Mouse (Mus musculus) lung, postnatal 0 days (tissue): Measurements from ENCODE around the gene Zbtb8a. TPM values are rescaled to one million over a fixed set of nuclear protein-coding genes. Genes with fewer than 3 reads are reported as not detected.

Source experiments
- ATAC-seq: fragments of 200-750 bp; cut with Nextera tagmentation; 2 replicates; pipeline ENCODE4 v1.8.0; 2017; ENCODE audit warnings: moderate library complexity
- DNase-seq: peaks from one replicate; pipeline ENCODE4 v3.0.0-alpha.2; 2016; ENCODE audit warnings: low spot score
- H3K27ac ChIP-seq: fragments of 300-500 bp; sonication (generic); 2 replicates; pipeline ENCODE4 v1.5.1; 2014; ENCODE audit warnings: antibody characterized with exemption, mild to moderate bottlenecking, low read length, mixed read lengths
- H3K27me3 ChIP-seq: fragments of 300-500 bp; sonication (generic); replicated peaks from 2 replicates; pipeline ENCODE4 v1.6.1; 2014; ENCODE audit warnings: low read length, mixed read lengths; ENCODE audit not compliant: insufficient read depth
- H3K36me3 ChIP-seq: fragments of 300-500 bp; sonication (generic); 2 replicates; pipeline ENCODE4 v1.6.1; 2014; ENCODE audit warnings: low read length, mixed read lengths; ENCODE audit not compliant: insufficient read depth
- H3K4me1 ChIP-seq: fragments of 300-500 bp; sonication (generic); 2 replicates; pipeline ENCODE4 v1.6.1; 2014; ENCODE audit warnings: antibody characterized with exemption, low read depth, low read length, mixed read lengths; ENCODE audit not compliant: insufficient read depth
- H3K4me2 ChIP-seq: fragments of 300-500 bp; sonication (generic); replicated peaks from 2 replicates; pipeline ENCODE4 v1.6.1; 2014; ENCODE audit warnings: low read depth, mild to moderate bottlenecking, low read length, moderate library complexity, mixed read lengths
- H3K4me3 ChIP-seq: fragments of 300-500 bp; sonication (generic); 2 replicates; pipeline ENCODE4 v1.5.1; 2014; ENCODE audit warnings: low read depth, low read length
- H3K9ac ChIP-seq: fragments of 300-500 bp; sonication (generic); replicated peaks from 2 replicates; pipeline ENCODE4 v1.6.1; 2014; ENCODE audit warnings: low read depth, mild to moderate bottlenecking
- H3K9me3 ChIP-seq: fragments of 300-500 bp; sonication (generic); 2 replicates; pipeline ENCODE4 v1.6.1; 2016; ENCODE audit warnings: low read length, mixed read lengths
- CTCF ChIP-seq: IDR thresholded peaks from 2 replicates; pipeline ENCODE4 v1.5.1; 2016; ENCODE audit warnings: antibody characterized with exemption, mild to moderate bottlenecking
- EP300 ChIP-seq: IDR thresholded peaks from 2 replicates; pipeline ENCODE4 v1.6.1; 2016; ENCODE audit warnings: antibody characterized with exemption, mild to moderate bottlenecking, control low read depth
- WGBS: fragments of 180-500 bp; shearing (Covaris S2); extraction: QIAGEN DNeasy Blood & Tissue Kit; methylation state at CpG from one replicate; pipeline ENCODE4 v1.1.7; 2014; 5-methylcytosine and 5-hydroxymethylcytosine counted together
- polyA plus RNA-seq: library from polyadenylated mRNA; unstranded; fragments of >200 nt; fragmentation: Nextera tagmentation; extraction: Ambion mirVana; gene quantifications from 2 replicates; pipeline ENCODE4 v1.2.1, GENCODE M21; 2015

Gene Zbtb8a
- polyA plus RNA-seq, 1 experiment from 2014 or later: 15.6 TPM

DNA sequence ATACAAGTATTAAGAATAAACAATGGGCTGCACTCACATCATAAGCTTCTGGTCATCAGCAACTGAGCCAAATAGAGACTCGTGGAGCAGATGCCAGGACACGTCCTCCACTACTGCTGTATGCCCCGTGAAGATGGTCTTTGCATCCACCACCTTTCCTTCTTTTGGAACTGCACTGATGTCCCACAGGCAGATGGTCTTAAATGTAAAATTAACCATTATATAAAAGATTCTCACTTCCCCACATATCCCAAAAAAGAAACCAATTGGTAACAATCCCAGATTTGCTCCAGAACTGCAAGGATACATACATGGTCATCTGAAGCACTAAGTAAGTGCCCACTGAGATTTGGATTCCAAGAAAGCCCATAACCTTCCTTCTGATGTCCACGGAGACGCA, 55.9 kb downstream of the Zbtb8a start:
- DNase-seq: no peak

DNA sequence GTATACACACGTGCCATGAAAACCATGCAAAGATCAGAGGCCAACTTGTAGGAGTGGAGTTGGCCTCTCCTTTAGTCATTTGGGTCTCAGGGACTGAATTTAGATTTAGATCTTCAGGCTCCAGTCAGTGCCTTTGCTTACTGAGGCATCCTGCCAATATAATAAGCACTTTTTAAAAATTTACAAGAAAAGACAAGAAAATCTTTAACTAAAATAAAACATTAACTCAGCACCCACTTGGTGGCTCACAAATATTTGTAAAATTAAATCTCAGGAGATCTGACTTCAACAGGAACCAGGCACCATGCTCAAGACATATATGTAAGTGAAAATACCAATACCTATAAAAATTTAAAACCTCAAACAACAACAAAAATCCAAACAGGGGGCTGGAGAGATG, 57.0 kb downstream of the Zbtb8a start:
- Histone ChIP-seq H3K36me3 (peaks cover 30% of the 10 kb centered on the region; the same call in 1 of the 2 replicates), H3K4me1 (no peaks in the 10 kb centered on the region), H3K4me2 (no peak overlapping the region), H3K27me3 (no peaks in the 10 kb centered on the region), H3K9ac (no peak overlapping the region), H3K4me3 (no peak overlapping the region), H3K27ac (no peak overlapping the region), H3K9me3 (no peaks in the 10 kb centered on the region)
- ATAC-seq (no peak), DNase-seq (no peak)
- WGBS: 69% methylated on average over 1 of the region's 1 CpGs
- TF ChIP-seq CTCF: no peak
- TF ChIP-seq EP300: no peak

More for the DNA sequence above, 55.9 kb downstream of the Zbtb8a start:
- Histone ChIP-seq H3K27ac (no peak overlapping the region), H3K4me3 (no peak overlapping the region), H3K27me3 (no peaks in the 10 kb centered on the region), H3K36me3 (peaks cover 21% of the 10 kb centered on the region; the same call in 1 of the 2 replicates), H3K4me2 (no peak overlapping the region), H3K9ac (no peak overlapping the region), H3K9me3 (no peaks in the 10 kb centered on the region), H3K4me1 (no peaks in the 10 kb centered on the region)
- ATAC-seq: no peak
- 91% methylated on average over 5 of the region's 5 CpGs for WGBS
- no peak for TF ChIP-seq CTCF
- TF ChIP-seq EP300: no peak

DNA sequence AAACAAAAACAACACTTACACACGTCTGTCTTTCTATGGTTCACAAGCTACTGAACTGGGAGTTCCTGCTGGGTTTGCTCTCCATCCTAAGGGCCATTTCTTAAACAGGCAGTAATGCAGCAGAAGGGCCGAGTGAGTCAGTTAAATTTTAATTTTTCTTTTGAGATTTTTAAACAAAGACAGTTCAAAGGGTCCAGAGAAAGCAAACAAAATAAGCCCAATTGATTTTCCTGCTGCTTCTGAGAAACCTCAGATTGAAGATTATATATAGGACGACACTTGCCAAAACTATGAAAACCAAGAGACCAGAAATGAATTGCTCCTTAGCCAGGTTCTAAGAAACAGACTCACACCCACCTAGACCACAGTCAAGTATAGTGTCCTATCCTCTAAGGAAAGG, 64.0 kb downstream of the Zbtb8a start:
- ATAC-seq (no peak), DNase-seq (no peak)
- 56% methylated on average over 3 of the region's 3 CpGs for WGBS
- Histone ChIP-seq H3K4me1 (no peaks in the 10 kb centered on the region), H3K9me3 (no peaks in the 10 kb centered on the region), H3K9ac (no peak overlapping the region), H3K36me3 (peaks cover 56% of the 10 kb centered on the region), H3K27me3 (no peaks in the 10 kb centered on the region), H3K4me3 (no peak overlapping the region), H3K4me2 (no peak overlapping the region), H3K27ac (no peak overlapping the region)
- TF ChIP-seq CTCF: no peak
- TF ChIP-seq EP300: no peak

DNA sequence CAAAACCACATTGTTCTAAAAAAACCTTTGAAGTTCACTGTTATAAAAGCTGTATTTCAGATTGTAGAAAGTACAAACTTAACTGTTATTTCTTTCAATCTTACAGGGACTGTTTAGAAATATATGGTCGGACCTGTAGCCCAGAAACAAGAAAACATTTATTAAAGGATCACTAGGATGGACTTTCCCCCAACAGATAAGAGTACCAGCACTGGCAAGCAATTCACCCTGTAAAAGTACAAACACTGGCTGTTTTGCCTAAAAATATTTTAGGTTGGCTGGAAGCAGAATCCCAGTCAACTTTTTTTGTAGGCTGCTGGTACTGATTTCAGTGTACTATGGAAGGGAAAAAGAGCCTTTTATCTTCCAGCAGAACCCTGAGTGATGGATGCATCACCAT, 70.0 kb downstream of the Zbtb8a start:
- TF ChIP-seq EP300: no peak
- TF ChIP-seq CTCF: no peak
- no peak overlapping the region for H3K4me2 ChIP-seq
- ATAC-seq (no peak), DNase-seq (no peak)
- no peak overlapping the region for H3K4me3 ChIP-seq
- H3K36me3 ChIP-seq: peaks cover 15% of the 10 kb centered on the region
- H3K27me3 ChIP-seq: no peaks in the 10 kb centered on the region
- H3K4me1 ChIP-seq: no peaks in the 10 kb centered on the region
- no peaks in the 10 kb centered on the region for H3K9me3 ChIP-seq
- 95% methylated on average over 1 of the region's 1 CpGs for WGBS
- no peak overlapping the region for H3K27ac ChIP-seq
- H3K9ac ChIP-seq: no peak overlapping the region

DNA sequence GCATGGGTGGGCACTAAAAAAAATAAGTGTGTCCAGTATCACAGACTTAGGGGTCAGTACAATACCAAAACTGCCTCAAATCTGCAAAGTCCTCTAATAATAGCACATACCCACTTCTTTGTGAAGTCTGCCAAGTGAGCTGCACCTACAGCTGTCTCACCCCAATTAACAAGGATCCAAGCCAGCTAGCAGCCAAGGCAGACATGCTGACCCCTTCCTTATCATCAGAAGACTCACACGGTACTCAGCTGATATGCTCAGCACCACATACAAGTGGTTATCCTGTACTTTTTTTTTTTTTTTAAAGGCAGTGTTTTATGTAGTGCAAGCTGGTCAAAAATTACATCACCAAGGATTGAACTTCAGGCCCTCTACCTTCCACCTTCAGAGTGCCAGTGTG, 73.6 kb downstream of the Zbtb8a start:
- WGBS: 25% methylated on average over 1 of the region's 1 CpGs
- Histone ChIP-seq H3K27ac (no peak overlapping the region), H3K9me3 (no peaks in the 10 kb centered on the region), H3K4me1 (no peaks in the 10 kb centered on the region), H3K4me2 (no peak overlapping the region), H3K4me3 (no peak overlapping the region), H3K9ac (no peak overlapping the region), H3K27me3 (no peaks in the 10 kb centered on the region), H3K36me3 (0 out of 2 replicates have a peak, but pooled peaks cover 7% of the 10 kb centered on the region)
- no peak for ATAC-seq
- no peak for TF ChIP-seq EP300
- no peak for DNase-seq

DNA sequence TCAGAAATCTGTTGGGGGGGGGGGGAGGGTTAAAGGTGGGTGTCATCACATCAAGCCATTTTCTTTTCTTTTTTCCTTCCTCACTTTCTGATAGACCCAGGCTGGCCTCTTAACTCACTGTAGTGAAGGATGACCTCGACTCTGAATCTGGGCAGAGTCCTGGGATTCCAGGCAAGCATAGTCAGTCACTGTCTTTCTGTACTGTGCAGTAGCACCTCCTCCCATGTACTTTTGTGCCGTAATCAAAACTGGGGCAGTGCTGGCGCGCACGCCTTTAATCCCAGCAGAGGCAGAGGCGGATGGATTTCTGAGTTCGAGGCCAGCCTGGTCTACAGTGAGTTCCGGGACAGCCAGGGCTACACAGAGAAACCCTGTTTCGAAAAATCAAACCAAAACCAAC, 74.1 kb downstream of the Zbtb8a start:
- Histone ChIP-seq H3K27me3 (no peaks in the 10 kb centered on the region), H3K9me3 (no peaks in the 10 kb centered on the region), H3K9ac (no peak overlapping the region), H3K4me3 (no peak overlapping the region), H3K27ac (no peak overlapping the region), H3K4me1 (no peaks in the 10 kb centered on the region), H3K36me3 (0 out of 2 replicates have a peak, but pooled peaks cover 7% of the 10 kb centered on the region), H3K4me2 (no peak overlapping the region)
- no peak for TF ChIP-seq CTCF
- no peak for TF ChIP-seq EP300
- WGBS: 86% methylated on average over 9 of the region's 9 CpGs
- ATAC-seq: no peak
- no peak for DNase-seq

Other genes starting within 250 kb of the Zbtb8a start
- 7.6 and 9.7 TPM in 2 replicates for gene Fndc5, start 241.1 kb downstream of the Zbtb8a start, polyA plus RNA-seq
- 7.3 and 7.5 TPM in 2 replicates for gene S100pbp, start 188.4 kb downstream of the Zbtb8a start, polyA plus RNA-seq
- gene Yars, start 188.4 kb downstream of the Zbtb8a start, polyA plus RNA-seq: 26.4 and 27.1 TPM in 2 replicates
- 6.7 and 7.9 TPM in 2 replicates for gene C77080, start 116.7 kb downstream of the Zbtb8a start, polyA plus RNA-seq
- 0.80 and 0.98 TPM in 2 replicates for gene Sync, start 90.5 kb downstream of the Zbtb8a start, polyA plus RNA-seq
- 159 and 182 TPM in 2 replicates for gene Rbbp4, start 42.7 kb downstream of the Zbtb8a start, polyA plus RNA-seq
- 32.3 and 36.5 TPM in 2 replicates for gene Zbtb8os, start 42.4 kb downstream of the Zbtb8a start, polyA plus RNA-seq
- gene Zbtb8b, start 62.7 kb upstream of the Zbtb8a start, polyA plus RNA-seq: 1.8 and 2.8 TPM in 2 replicates
- gene Bsdc1, start 83.5 kb upstream of the Zbtb8a start, polyA plus RNA-seq: 29.0 TPM in 2 replicates
- 0.11 and 0.12 TPM in 2 replicates for gene Tssk3, start 112.9 kb upstream of the Zbtb8a start, polyA plus RNA-seq
- 0.89 and 2.5 TPM in 2 replicates for gene Fam229a, start 113.1 kb upstream of the Zbtb8a start, polyA plus RNA-seq
- gene Marcksl1, start 135.5 kb upstream of the Zbtb8a start, polyA plus RNA-seq: 175 and 224 TPM in 2 replicates
- 101 and 110 TPM in 2 replicates for gene Hdac1, start 164.6 kb upstream of the Zbtb8a start, polyA plus RNA-seq
- gene Lck, start 195.5 kb upstream of the Zbtb8a start, polyA plus RNA-seq: 2.5 TPM in 2 replicates
- 3.2 and 4.5 TPM in 2 replicates for gene Fam167b, start 200.4 kb upstream of the Zbtb8a start, polyA plus RNA-seq
- gene Eif3i, start 222.5 kb upstream of the Zbtb8a start, polyA plus RNA-seq: 140 and 161 TPM in 2 replicates
- gene Tmem234, start 222.6 kb upstream of the Zbtb8a start, polyA plus RNA-seq: 186 and 192 TPM in 2 replicates
- gene Dcdc2b, start 236.1 kb upstream of the Zbtb8a start, polyA plus RNA-seq: 16.1 and 20.1 TPM in 2 replicates
- gene Iqcc, start 241.0 kb upstream of the Zbtb8a start, polyA plus RNA-seq: 26.6 and 27.8 TPM in 2 replicates
- gene Ccdc28b, start 245.8 kb upstream of the Zbtb8a start, polyA plus RNA-seq: 76.3 and 82.4 TPM in 2 replicates